Mouse (Mus musculus): ENCODE results near the gene B130006D01Rik.

Gene B130006D01Rik

GRCm38 (mm10) chr11:95723287-95723686, at the start of gene B130006D01Rik:
Gene B130006D01Rik (plus strand): TSS chr11:95723587.
- DNase-seq: no peak

DNA sequence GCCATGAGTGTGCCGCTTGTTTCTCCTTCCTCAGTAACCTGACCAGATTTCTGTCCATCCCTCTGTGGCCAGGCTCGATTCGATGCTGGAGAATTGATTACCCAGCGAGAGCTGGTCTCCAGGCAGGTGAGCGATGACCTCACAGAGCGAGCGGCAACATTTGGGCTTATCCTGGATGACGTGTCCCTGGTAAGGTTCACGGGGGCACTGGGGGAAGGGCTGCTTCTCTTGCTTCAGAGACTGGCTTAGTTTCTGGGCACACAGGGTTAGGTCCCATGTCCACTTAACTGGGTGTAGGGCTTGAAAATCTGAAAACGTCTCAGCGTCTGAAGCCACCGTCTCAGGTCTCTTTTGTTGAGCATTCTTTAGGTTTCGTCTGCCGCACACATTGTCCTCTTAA, 47.9 kb upstream of the B130006D01Rik start:
- DNase-seq: no peak

DNA sequence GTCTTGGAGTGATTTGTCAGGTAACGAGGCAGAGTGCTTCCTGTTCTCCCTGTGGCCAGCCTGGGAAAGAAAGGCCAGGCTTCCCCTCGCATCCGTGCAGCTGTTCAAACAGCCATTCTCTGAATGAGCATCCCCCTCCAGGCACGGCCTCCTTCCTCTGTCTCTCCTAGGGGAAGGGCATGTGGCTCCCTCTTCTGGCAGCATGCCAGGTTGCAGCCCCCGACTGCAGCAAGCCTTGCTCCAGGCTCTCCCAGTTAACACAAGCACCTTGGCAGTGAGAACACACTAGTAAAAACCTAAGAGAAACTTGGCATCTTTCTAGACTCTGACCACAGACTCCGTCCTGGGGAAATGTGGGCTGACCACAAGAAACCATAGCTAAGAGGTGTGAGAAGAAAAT, 47.1 kb upstream of the B130006D01Rik start:
- DNase-seq: peak; percentile 58 to 66

GRCm38 (mm10) chr11:95677925-95678701, 45.3 kb upstream of the B130006D01Rik start:
- no peak for DNase-seq

DNA sequence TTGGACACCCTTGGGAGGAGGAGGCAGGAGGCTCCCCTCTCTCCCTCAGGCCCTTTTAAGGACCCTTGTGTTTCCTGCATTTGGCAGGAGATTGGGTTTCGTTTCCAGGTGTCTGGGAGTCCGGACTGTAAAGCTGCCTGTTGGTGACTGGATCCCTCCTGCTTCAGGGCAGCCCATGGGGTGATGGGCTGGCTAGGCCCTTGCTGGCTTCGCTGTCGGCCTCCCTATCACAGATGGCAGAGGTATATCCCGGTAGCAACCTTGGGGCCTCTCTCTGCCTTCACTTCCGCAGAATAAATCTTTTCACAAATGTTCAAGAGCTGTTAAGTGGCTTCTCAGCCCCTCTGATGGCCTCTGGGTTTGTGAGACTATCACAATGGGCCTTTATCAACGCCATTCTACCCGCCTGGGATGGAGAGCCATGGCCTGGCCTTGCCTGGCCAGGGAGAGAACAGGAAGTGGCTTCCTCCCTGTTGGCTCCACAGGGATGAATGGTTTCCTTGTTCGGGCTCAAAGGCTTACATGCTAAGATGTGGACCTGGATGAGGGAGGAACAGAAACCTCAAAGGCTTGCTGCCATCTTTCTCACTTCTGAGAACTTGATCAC, 41.3 kb upstream of the B130006D01Rik start:
- DNase-seq: no peak

- no peak for DNase-seq
These were observed 40.4 kb upstream of the B130006D01Rik start for GRCm38 (mm10) chr11:95682946-95683345.

GRCm38 (mm10) chr11:95686031-95686430, 37.4 kb upstream of the B130006D01Rik start:
- DNase-seq: peak; percentile 76 to 84

GRCm38 (mm10) chr11:95687084-95687656, 36.2 kb upstream of the B130006D01Rik start:
- DNase-seq: no peak

DNA sequence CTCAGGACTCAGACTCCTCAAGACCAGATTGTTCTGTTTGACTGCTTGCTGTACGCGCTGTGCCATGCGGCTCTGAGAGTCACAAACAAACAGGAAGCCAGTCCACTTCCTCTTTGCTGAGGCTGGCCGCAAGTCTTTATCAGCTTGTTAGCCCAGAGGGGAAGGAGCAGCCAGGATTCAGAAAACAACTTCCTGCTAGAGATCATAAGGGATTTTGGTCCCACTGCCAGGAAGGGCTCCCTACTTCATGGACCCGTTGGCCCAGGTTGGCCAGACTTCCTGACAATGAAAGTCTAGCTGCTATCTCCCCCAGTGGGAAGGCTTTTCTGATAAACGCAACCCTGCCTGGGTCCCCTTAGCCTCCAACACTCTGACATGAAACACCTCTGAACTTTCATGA, 34.9 kb upstream of the B130006D01Rik start:
- DNase-seq: peak; percentile 60 to 82

DNA sequence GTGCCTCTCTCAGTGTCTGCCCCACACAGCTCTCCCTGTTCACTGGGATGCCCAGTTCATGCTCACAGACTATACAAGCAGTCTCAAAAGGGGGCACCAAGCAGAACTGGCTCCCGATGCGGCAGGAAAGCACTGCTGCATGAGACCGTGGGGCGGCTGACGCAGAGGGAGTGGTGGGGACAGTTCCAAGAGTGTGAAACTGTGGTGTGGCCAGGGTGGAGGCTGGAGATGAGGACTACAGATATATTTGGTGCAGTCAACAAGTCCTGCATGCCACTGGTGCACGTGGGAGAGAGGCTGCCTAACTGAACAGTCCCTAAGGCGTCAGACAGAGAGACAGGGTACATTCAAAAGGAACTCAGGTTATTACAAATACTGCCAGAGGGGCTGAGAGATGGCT, 34.4 kb upstream of the B130006D01Rik start:
- peak in 1 of 2 experiments; percentile 57 for DNase-seq

- no peak for DNase-seq
These were observed 33.8 kb upstream of the B130006D01Rik start for GRCm38 (mm10) chr11:95689544-95689943.

DNA sequence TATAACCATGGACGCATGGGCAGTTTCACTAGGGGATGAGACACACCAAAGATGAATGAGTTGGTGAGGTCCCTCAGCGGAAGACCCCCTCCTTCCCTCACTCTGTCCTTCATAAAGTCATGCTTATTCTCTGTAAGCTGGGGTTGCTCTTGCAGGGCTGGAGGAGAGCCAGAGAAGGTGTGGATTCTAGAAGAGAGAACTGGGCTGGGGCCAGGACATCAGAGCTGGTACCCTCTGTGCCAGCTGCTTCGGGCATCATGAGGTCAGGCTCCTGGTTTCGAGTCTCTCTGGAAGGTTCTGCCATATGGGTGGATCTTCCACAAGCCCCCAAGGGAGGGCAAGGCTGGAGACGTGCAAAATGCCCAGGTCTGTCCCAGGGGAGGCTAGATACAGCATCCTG, 24.8 kb upstream of the B130006D01Rik start:
- DNase-seq: no peak

- no peak for DNase-seq
These were observed 22.3 kb upstream of the B130006D01Rik start for GRCm38 (mm10) chr11:95700778-95701739.

- DNase-seq: no peak
These were observed 19.1 kb upstream of the B130006D01Rik start for GRCm38 (mm10) chr11:95704032-95704969.

DNA sequence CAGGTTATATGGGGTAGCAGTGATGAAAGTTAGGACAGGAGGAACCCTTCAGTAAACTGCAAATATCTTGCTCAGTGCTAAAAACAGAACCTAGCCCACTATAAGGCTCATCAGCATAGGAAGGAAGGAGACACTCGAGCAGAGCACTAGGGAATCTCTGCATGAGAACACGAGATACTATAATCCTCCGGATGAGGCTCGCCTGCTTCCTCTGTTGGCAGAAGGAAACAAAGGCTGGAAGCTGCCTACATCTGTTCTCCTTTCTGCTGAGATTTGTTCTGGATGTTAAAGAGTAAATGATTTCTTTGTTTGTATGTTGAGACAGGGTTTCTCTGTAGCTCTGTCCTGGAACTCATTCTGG, 18.4 kb upstream of the B130006D01Rik start:
- DNase-seq: no peak

GRCm38 (mm10) chr11:95709534-95710040, 13.8 kb upstream of the B130006D01Rik start:
- no peak for DNase-seq

- DNase-seq: no peak
These were observed 12.9 kb upstream of the B130006D01Rik start for GRCm38 (mm10) chr11:95710478-95710877.

- DNase-seq: peak; percentile 52 to 76
These were observed 11.3 kb upstream of the B130006D01Rik start for GRCm38 (mm10) chr11:95712085-95712562.

- DNase-seq: peak; percentile 88 to 96
These were observed 10.7 kb upstream of the B130006D01Rik start, which contains the start of gene Zfp652 for GRCm38 (mm10) chr11:95712563-95713224. Gene Zfp652 (plus strand): TSS chr11:95712673.

- peak; percentile 21 to 63 for DNase-seq
These were observed 10.1 kb upstream of the B130006D01Rik start for GRCm38 (mm10) chr11:95713225-95713810.
